Comparison of ENCODE assay signal across 10 mouse cellular contexts in the genomic region with DNA sequence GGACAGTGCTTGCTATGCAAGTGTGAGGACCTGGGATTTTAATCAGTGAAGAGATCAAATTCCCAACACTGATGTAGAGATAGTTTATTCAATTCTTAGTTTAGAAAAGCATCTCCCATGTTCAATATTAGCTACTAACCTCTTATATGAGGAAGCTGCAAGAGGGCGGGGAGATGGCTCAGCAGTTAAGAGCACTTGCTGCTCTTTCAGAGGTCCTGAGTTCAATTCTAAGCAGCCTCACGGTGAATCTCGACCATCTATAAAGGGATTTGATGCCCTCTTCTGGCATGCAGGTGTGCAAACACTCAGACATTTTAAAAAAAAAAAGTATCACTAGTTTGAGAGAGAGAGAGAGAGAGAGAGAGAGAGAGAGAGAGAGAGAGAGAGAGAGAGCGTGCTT. TPM values are rescaled to one million over a fixed set of nuclear protein-coding genes. Genes with fewer than 3 reads are reported as not detected.
DNase-seq lines count a peak whose midpoint lies in the region; TF ChIP-seq lines count a peak whose summit lies in the region.
"Had no signal": no experiment of that assay in that cellular context is flagged by ENCODE, and none has a peak within 500 bp of the region (broad histone marks: within the 10 kb centered on the region; RNA-seq: fewer than 3 reads in every experiment).

No protein-coding gene starts in this region.

- intact Hi-C loops in left cerebral cortex, postnatal 14 days (cut with DNase I): loop anchor here (5.0 to 10.0 kb wide), 3 partner anchors 44 to 336 kb away; a partner anchor contains a TSS

- no peak for TF ChIP-seq POLR2A in thymus, adult 2 months (IDR thresholded peaks at IDR 0.05; ENCODE audit: control insufficient read depth, extremely low read depth, insufficient read depth, low read length, poor library complexity)

- TF ChIP-seq CTCF in thymus, adult 2 months (IDR thresholded peaks at IDR 0.05; ENCODE audit: borderline replicate concordance, control insufficient read depth, extremely low read depth, insufficient read depth, low read length, poor library complexity): no peak

- peak; percentile 26 for DNase-seq in kidney, adult 9 months
- DNase-seq in kidney, postnatal 10 days: no peak
- peak; percentile 21 for DNase-seq in thymus, adult 2 months
- no peak for DNase-seq in thymus, postnatal 0 days (ENCODE audit: low spot score)
- DNase-seq in T-cell, adult 2 months (ENCODE audit: low spot score): peak; percentile 47
- no peak for DNase-seq in spleen, adult 18-20 months
- no peak for DNase-seq in left cerebral cortex, postnatal 14 days (ENCODE audit: low spot score in 2 of 2)
- no peak for DNase-seq in cerebellum, adult 11 months

- no peak overlapping the region for H3K27ac ChIP-seq in thymus, adult 2 months (ENCODE audit: control insufficient read depth, insufficient read depth, low read length)
- H3K27ac ChIP-seq: heart, embryonic 10.5 days had no signal

- 50% methylated on average over 4 of the region's 4 CpGs for WGBS in thymus, adult 2 months

- no peaks in the 10 kb centered on the region for H3K36me3 ChIP-seq in thymus, adult 2 months (ENCODE audit: control insufficient read depth, insufficient read depth, low read length)
- H3K36me3 ChIP-seq: heart, embryonic 10.5 days had no signal

- H3K27me3 ChIP-seq in thymus, adult 2 months (ENCODE audit: control insufficient read depth, insufficient read depth, low read length): no peaks in the 10 kb centered on the region

- H3K4me3 ChIP-seq in thymus, adult 2 months (ENCODE audit: control insufficient read depth, insufficient read depth, low read length): no peak overlapping the region
- H3K4me3 ChIP-seq: heart, embryonic 10.5 days; megakaryocyte, embryonic 14.5 days had no signal

- no peaks in the 10 kb centered on the region for H3K4me1 ChIP-seq in thymus, adult 2 months (replicated peaks; ENCODE audit: control insufficient read depth, insufficient read depth, low read length)
- H3K4me1 ChIP-seq: heart, embryonic 10.5 days had no signal

RNA-seq across cellular contexts. Expression of a gene that starts 0.9 kb away (rescaled TPM):
- polyA plus RNA-seq in thymus, adult 2 months (2012; rRNA removed): 250 and 410 TPM in 2 replicates
- polyA plus RNA-seq in thymus, postnatal 0 days (2015; fragmentation: Nextera tagmentation; extraction: Ambion mirVana): 182 and 195 TPM in 2 replicates
- 100 to 1,000 TPM; 115 to 122 TPM for total RNA-seq in left cerebral cortex, postnatal 14 days (2021)

RNA-seq across cellular contexts. Expression of a gene that starts 19.2 kb away (rescaled TPM):
- 4.2 and 5.0 TPM in 2 replicates for polyA plus RNA-seq in thymus, adult 2 months (2012; rRNA removed)
- 33.1 and 35.2 TPM in 2 replicates for polyA plus RNA-seq in thymus, postnatal 0 days (2015; fragmentation: Nextera tagmentation; extraction: Ambion mirVana)
- total RNA-seq in left cerebral cortex, postnatal 14 days (2021): 10 to 100 TPM; 19.2 to 22.0 TPM

Comparison
In these comparisons a context has a peak if more than half of its experiments do, and no peak if none do; other contexts are left out.
1. DNase-seq: peak in kidney, adult 9 months (single experiment), thymus, adult 2 months (single experiment) and T-cell, adult 2 months (single experiment); none in kidney, postnatal 10 days (single experiment), thymus, postnatal 0 days (single experiment), spleen, adult 18-20 months (0 of 2), left cerebral cortex, postnatal 14 days (0 of 2) and cerebellum, adult 11 months (single experiment).